Mouse (Mus musculus): ENCODE results near the gene Gm20906.
"Not testable (repeated sequence)": the region's sequence is repeated elsewhere in the genome, so short reads cannot be mapped to it uniquely, and the experiment has no call there.

The Gm20906 gene

DNA sequence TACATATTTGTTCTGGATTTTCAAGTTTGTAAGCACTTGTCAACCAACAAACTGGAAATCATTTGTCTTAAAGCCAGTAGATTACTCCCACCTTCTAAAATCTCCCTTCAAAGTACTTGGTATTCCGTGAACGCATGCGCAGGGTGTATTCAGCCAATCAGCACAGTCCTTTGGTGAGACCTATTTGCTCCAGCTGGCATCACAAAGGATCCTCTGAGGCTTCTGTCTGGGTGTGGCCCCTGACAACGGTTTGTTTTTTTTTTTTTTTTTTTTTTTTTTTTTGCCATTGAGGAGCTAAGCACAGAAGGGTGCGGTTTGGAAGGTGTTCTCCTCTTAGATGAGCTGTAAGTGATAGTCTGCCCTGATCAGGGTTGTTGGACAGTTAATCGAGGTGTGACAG is at the start of gene Gm20906:
TSS of gene Gm20906 (plus strand) at position 301 of the 400 bp plus-strand sequence.
- DNase-seq (ENCODE audit: low spot score in 2 of 2), result not testable (repeated sequence)
